Mouse (Mus musculus) cerebellum, postnatal 4 days (tissue): Measurements from ENCODE around the gene Olfr1359.
"Not testable (repeated sequence)": the region's sequence is repeated elsewhere in the genome, so short reads cannot be mapped to it uniquely, and the experiment has no call there.

Source experiments
- DNase-seq, 2 experiments: peaks; one replicate each; pipeline ENCODE4 v3.0.0; 2022; ENCODE audit warnings: low spot score in 2 of 2, mixed read lengths in 1 of 2

The Olfr1359 gene

GRCm38 (mm10) chr13:21697811-21698210, at the start of gene Olfr1359:
Gene Olfr1359, plus strand, starts transcription at chr13:21698111.
- no peak for DNase-seq

GRCm38 (mm10) chr13:21663286-21663685, 34.6 kb upstream of the Olfr1359 start, which contains the start of gene Olfr1361:
Gene Olfr1361, minus strand, starts transcription at chr13:21663386.
- no peak for DNase-seq

DNA sequence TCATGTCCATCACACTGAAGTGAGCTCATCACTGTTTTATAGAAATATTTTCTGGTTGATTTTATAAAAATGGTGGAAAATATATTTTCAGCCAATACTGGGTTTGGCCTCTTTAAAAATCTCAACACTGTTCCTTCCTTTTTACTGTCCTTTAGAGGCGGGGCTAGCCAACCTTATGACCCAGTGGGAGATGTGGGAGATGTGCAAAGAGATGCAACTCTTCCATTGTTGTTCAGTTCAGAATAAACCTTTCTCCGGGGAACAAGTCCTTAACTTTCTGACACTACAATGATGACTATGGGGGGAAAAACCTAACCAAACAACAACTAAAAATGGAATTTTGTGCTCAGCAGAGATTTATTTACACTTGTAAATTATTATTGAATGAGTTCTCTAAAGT, 20.6 kb upstream of the Olfr1359 start, which contains the start of gene Olfr1360:
Gene Olfr1360, minus strand, starts transcription at position 101 of the 400 bp plus-strand sequence.
- DNase-seq = no peak

GRCm38 (mm10) chr13:21706669-21707068, 8.8 kb downstream of the Olfr1359 start:
- DNase-seq = no peak

GRCm38 (mm10) chr13:21710031-21710711, 12.3 kb downstream of the Olfr1359 start:
- peak; percentile 76 to 89 for DNase-seq

GRCm38 (mm10) chr13:21710821-21711525, 13.1 kb downstream of the Olfr1359 start:
- peak in 1 of 2 experiments; percentile 82 for DNase-seq

DNA sequence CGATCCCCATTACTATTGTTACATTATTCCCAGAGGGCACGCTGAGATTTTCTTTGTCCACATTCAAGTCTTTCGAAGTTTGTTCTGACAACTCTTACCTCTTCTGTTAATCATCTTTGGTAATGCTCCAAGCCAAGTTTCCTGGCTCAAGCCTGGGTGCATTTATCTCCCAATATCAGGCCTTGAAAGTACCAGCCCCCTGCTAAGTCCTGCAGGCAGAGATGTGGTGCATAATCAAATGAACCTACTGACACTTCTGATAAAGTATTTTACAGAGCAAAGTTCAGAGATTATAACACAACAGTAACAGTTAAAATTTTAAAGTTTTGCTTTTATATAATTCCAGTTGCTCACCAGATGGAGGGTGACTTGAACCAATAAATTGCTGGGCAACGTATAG, 13.8 kb downstream of the Olfr1359 start:
- no peak for DNase-seq

DNA sequence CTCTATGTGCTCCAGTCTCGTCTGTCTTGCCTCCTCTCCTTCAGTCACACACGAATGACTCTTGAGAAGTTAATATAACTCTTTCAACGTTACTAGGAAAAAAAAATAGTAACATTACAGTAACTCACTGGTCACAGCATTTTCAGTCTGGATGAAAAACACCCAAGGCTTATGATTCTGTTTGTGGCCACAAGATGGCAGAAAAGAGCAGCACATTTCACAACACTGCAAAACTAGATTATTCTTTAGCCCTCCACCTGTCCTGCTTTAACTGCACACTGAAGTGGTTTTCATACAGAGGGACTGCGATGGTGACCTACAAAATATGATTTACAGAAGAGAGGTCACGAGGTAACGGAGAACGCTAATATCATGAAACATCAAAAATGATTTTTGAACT, 16.8 kb downstream of the Olfr1359 start:
- DNase-seq = peak; percentile 47 to 61

DNA sequence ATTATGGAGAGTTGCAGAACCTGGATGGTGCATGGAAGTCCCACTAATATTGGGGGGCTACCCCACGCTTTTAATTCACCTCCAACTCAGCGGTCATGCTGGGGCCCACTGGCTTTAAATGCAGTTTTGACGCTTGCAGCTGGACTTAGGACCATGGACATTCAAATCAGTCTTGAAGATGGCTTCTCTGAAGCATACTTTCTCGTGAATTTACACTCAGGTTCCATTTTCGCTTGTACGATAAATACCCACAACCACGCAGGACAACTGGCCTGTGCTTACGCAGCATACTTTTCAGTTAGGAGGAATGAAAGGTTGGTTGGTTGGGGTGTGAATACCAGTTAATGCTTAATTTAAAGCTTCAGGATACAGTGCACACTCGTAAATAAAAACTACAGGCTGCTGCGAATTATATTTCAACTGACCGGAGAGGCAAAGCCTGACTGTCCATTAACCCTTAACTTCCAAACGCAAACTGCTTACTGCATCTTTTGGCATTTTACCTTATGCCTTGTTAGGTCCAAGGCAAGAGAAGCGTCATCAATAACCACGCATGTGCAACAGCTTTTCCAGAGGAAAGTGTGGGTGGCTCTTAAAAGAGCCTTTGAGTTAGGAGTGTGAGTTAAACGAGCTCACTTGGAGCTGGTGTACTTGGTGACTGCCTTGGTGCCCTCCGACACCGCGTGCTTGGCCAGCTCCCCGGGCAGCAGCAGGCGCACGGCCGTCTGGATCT, 17.4 kb downstream of the Olfr1359 start:
- DNase-seq = no peak

DNA sequence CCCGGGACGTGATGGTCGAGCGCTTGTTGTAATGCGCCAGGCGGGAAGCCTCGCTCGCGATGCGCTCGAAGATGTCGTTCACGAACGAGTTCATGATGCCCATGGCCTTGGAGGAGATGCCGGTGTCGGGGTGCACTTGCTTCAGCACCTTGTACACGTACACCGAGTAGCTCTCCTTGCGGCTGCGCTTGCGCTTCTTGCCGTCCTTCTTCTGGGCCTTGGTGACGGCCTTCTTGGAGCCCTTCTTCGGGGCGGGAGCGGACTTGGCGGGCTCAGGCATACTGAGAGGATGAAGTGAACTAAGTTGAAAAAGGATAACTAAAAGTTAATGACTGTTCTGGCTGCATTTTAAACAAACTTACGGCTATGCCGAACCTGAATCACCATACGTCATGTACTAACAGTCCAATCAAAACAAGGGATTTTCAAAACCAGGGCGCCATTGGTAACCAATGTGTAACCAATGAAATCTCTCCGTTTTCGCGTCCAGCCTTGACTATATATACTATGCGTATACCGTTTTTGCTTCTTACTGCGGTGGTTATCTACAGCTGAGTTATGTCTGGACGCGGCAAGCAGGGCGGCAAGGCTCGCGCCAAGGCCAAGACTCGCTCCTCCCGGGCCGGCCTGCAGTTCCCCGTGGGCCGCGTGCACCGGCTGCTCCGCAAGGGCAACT, 18.1 kb downstream of the Olfr1359 start, which contains the start of the genes Hist1h2bl and Hist1h2ai:
Gene Hist1h2bl, minus strand, starts transcription at position 280 of the 676 bp plus-strand sequence.
Gene Hist1h2ai, plus strand, starts transcription at position 559 of the 676 bp plus-strand sequence.
- DNase-seq = peak in 1 of 2 experiments; percentile 74

DNA sequence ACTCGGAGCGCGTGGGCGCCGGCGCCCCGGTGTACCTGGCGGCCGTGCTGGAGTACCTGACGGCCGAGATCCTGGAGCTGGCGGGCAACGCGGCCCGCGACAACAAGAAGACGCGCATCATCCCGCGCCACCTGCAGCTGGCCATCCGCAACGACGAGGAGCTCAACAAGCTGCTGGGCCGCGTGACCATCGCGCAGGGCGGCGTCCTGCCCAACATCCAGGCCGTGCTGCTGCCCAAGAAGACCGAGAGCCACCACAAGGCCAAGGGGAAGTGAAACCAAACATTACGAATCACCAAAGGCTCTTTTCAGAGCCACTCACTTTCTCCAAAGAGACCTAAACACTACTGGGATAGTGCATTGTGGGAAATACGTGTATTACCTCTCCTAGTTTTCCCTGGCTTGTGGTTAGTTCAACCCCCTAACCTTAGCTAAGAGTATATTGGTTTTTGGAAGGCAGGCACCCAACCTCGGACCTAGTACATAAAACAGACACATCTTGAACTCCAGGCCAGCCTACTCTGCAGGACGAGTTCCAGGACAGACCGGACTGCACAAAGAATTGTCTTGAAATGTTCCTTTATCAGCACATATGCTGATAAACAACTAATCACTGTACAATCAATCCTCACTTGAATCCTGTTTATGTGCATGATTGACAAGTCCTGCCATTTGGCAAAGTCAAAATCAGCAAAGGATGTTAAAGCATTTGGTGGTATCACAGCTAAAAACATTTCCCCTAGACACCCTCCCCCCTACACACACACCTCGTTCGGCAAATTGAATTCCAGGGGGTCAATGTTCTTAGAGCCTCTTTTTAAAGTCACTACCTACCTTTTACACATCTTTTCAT, 18.9 kb downstream of the Olfr1359 start:
- DNase-seq = not testable (repeated sequence)

GRCm38 (mm10) chr13:21717397-21718357, 19.8 kb downstream of the Olfr1359 start, which contains the start of gene Hist1h3h:
Gene Hist1h3h, plus strand, starts transcription at chr13:21717659.
- DNase-seq = peak; percentile 40 to 81

GRCm38 (mm10) chr13:21718381-21719080, 20.6 kb downstream of the Olfr1359 start:
- DNase-seq = no peak

- not testable (repeated sequence) for DNase-seq
These were observed 23.3 kb downstream of the Olfr1359 start for GRCm38 (mm10) chr13:21721107-21721756.

DNA sequence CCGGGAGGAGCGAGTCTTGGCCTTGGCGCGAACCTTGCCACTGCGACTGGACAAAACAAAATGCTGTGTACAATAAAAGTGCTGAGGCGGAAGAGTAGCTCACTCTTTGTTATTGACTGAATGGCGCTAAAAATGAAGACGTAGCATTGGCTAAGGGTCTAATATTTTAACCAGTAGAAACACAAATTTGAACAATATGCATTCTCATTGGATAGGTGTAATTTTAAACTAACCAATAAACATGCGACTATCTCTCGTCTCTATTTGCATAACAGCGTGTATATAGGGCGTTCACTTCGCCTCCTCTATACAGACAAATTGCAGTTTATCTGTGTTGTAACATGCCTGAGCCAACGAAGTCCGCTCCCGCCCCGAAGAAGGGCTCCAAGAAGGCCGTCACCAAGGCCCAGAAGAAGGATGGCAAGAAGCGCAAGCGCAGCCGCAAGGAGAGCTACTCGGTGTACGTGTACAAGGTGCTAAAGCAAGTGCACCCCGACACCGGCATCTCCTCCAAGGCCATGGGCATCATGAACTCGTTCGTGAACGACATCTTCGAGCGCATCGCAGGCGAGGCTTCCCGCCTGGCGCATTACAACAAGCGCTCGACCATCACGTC, 24.0 kb downstream of the Olfr1359 start, which contains the start of gene Hist1h2bm:
Gene Hist1h2bm, plus strand, starts transcription at position 288 of the 616 bp plus-strand sequence.
- DNase-seq = peak in 1 of 2 experiments; percentile 48

DNA sequence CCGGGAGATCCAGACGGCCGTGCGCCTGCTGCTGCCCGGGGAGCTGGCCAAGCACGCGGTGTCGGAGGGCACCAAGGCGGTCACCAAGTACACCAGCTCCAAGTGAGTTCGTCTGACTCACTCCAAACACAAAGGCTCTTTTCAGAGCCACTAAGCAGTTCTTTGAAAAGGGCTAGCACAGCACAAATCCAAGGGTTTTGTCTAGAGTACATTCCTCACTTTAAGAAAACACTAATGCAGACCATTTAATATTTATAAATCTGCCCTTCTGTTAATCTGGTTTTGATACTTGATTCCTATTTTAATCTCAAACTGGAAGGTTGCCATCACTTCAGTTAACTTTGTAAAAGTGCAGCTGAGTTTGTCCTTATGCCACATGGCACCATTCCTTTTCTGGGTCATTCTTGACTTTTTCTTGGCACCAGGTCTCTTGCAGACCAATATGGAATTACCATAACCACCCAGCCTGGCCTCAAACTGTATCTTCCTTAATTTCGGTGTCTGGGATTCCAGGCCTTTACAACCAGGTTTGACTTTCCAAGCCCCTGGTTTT, 24.5 kb downstream of the Olfr1359 start:
- no peak for DNase-seq
